Mouse (Mus musculus) kidney, postnatal 36 days (tissue): Measurements from ENCODE around the gene Mpnd.
"Not testable (repeated sequence)": the region's sequence is repeated elsewhere in the genome, so short reads cannot be mapped to it uniquely, and the experiment has no call there.

Source experiments
- DNase-seq, 2 experiments: peaks; one replicate each; pipeline ENCODE4 v3.0.0; 2021 to 2022; ENCODE audit warnings: mixed read lengths in 2 of 2

The Mpnd gene

GRCm38 (mm10) chr17:56038583-56039261 is 33.2 kb downstream of the Mpnd start:
- DNase-seq: no peak

- no peak for DNase-seq
These were observed 33.8 kb downstream of the Mpnd start for GRCm38 (mm10) chr17:56039345-56039744.

GRCm38 (mm10) chr17:56040030-56040856 is 34.7 kb downstream of the Mpnd start, which contains the start of gene Chaf1a:
Chaf1a (plus strand) TSS chr17:56040439.
- peak; percentile 99 to 100 for DNase-seq

GRCm38 (mm10) chr17:56040857-56041163 is 35.3 kb downstream of the Mpnd start:
- no peak for DNase-seq

- no peak for DNase-seq
These were observed 45.9 kb downstream of the Mpnd start for GRCm38 (mm10) chr17:56051369-56051768.

- DNase-seq: no peak
These were observed 49.4 kb downstream of the Mpnd start for GRCm38 (mm10) chr17:56054938-56055337.

- DNase-seq: no peak
These were observed 50.6 kb downstream of the Mpnd start for GRCm38 (mm10) chr17:56055945-56056678.

- no peak for DNase-seq
These were observed 52.0 kb downstream of the Mpnd start for GRCm38 (mm10) chr17:56057381-56058120.

GRCm38 (mm10) chr17:56062081-56062480 is 56.6 kb downstream of the Mpnd start:
- DNase-seq: no peak

- DNase-seq: not testable (repeated sequence)
These were observed 60.2 kb downstream of the Mpnd start for GRCm38 (mm10) chr17:56065715-56066114.
